ENCODE assay signal across 8 mouse cellular contexts in the genomic region with DNA sequence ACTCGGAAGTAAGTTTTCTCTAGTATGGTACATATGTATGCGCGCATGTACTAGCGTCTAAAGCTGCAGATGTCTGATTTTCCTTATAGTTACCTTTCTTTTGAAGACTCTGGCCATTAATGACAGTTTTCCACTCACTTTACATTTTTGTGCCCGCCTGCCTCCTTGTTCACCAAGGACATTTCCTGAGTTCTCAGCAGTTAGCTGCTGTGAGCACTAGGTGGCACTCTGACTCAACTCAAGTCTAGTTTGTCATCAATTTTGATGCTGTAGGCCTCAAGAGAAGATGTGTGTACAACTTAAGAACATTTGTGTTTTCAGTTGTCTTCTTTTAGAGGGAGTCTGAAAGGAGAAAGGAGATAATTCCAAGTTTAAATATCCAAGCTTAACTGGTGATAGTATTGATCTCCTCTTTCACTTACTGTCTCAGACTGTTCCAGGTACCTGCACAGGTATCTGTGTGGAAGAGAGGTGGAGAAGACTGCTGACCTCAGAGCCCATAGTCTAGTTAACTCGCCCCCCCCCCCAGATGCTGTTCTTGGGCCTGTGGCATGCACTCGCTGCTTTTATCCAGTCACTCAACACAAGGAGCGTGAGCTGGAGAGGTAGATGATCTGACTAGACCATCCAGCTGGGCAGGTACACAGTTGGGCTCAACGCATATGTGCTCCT. TPM values are rescaled to one million over a fixed set of nuclear protein-coding genes. Genes with fewer than 3 reads are reported as not detected.
DNase-seq lines count a peak whose midpoint lies in the region; ATAC-seq and TF ChIP-seq lines count a peak whose summit lies in the region.

No protein-coding gene starts in this region.

- H3K4me3 ChIP-seq in hindbrain, postnatal 0 days (ENCODE audit: low read length): no peak overlapping the region

- H3K4me2 ChIP-seq in hindbrain, postnatal 0 days (ENCODE audit: low read depth, low read length): no peak overlapping the region

- peak; percentile 50 for DNase-seq in urinary bladder, postnatal 25 days (ENCODE audit: low spot score)
- no peak for DNase-seq in urinary bladder, adult 2 months (ENCODE audit: low spot score)
- DNase-seq in cerebellum, adult 11-12 months: peak; percentile 63
- peak; percentile 52 to 88 for DNase-seq in frontal cortex, adult 2 months (ENCODE audit: extremely low spot score in 1 of 2, low spot score in 1 of 2)
- DNase-seq in hindbrain, postnatal 0 days (ENCODE audit: low spot score): peak; percentile 90
- peak; percentile 82 to 83 for DNase-seq in left cerebral cortex, postnatal 14 days (ENCODE audit: low spot score in 2 of 2)
- DNase-seq in spleen, postnatal 36 days (ENCODE audit: low spot score in 2 of 2): peak; percentile 65 to 71

- 50% methylated on average over 9 of the region's 9 CpGs for WGBS in hindbrain, postnatal 0 days

- H3K36me3 ChIP-seq in hindbrain, postnatal 0 days (ENCODE audit: insufficient read depth, low read length): no peaks in the 10 kb centered on the region

- ATAC-seq in hindbrain, postnatal 0 days: peak; percentile 64; the same call in 1 of the 2 replicates
- ATAC-seq in monocyte, adult 5-6 weeks (replicated peaks; ENCODE audit: insufficient number of reproducible peaks, low FRiP score, low TSS enrichment, poor library complexity, severe bottlenecking): peak; percentile 67

- no peaks in the 10 kb centered on the region for H3K27me3 ChIP-seq in hindbrain, postnatal 0 days (ENCODE audit: insufficient read depth, low read length)

- TF ChIP-seq CTCF in hindbrain, postnatal 0 days (IDR thresholded peaks at IDR 0.05; ENCODE audit: low read depth): peak; percentile 91

- no peak overlapping the region for H3K27ac ChIP-seq in hindbrain, postnatal 0 days

- H3K4me1 ChIP-seq in hindbrain, postnatal 0 days (ENCODE audit: insufficient read depth, low read length): no peaks in the 10 kb centered on the region

- intact Hi-C loops in left cerebral cortex, postnatal 14 days (cut with DNase I): loop anchor here (2.0 to 5.0 kb wide), 4 partner anchors 58 to 461 kb away; partner anchors contain the start of gene Foxo3

- no peak overlapping the region for H3K9ac ChIP-seq in hindbrain, postnatal 0 days (replicated peaks; ENCODE audit: low read length)

- H3K9me3 ChIP-seq in hindbrain, postnatal 0 days (ENCODE audit: low read length): no peaks in the 10 kb centered on the region

RNA-seq across cellular contexts. Expression of gene Sesn1, which starts 21.3 kb away (rescaled TPM):
- 35.8 and 41.4 TPM in 2 replicates for polyA plus RNA-seq in urinary bladder, adult 2 months (2012; rRNA removed)
- polyA plus RNA-seq in frontal cortex, adult 2 months (2012; rRNA removed): 53.9 and 56.0 TPM in 2 replicates
- total RNA-seq in hindbrain, postnatal 0 days (2014; rRNA removed): 43.9 and 49.2 TPM in 2 replicates
- 35.9 and 42.0 TPM in 2 replicates for polyA plus RNA-seq in hindbrain, postnatal 0 days (2015; fragmentation: Nextera tagmentation; extraction: Ambion mirVana)
- total RNA-seq in left cerebral cortex, postnatal 14 days (2021): 10 to 100 TPM; 39.3 to 52.8 TPM
- total RNA-seq in monocyte, adult 5-6 weeks (2017): 36.4 to 52.6 TPM (median 44.4 TPM) in 3 replicates

RNA-seq across cellular contexts. Expression of gene Cep57l1, which starts 21.3 kb away (rescaled TPM):
- polyA plus RNA-seq in urinary bladder, adult 2 months (2012; rRNA removed): 4.9 and 5.2 TPM in 2 replicates
- 7.4 TPM in 2 replicates for polyA plus RNA-seq in frontal cortex, adult 2 months (2012; rRNA removed)
- total RNA-seq in hindbrain, postnatal 0 days (2014; rRNA removed): 5.8 and 11.6 TPM in 2 replicates
- 8.0 and 10.3 TPM in 2 replicates for polyA plus RNA-seq in hindbrain, postnatal 0 days (2015; fragmentation: Nextera tagmentation; extraction: Ambion mirVana)
- 1 to 10 TPM; 6.6 to 8.6 TPM for total RNA-seq in left cerebral cortex, postnatal 14 days (2021)
- total RNA-seq in monocyte, adult 5-6 weeks (2017): 4.2 to 15.7 TPM (median 5.5 TPM) in 3 replicates
